Mouse (Mus musculus) cerebellum, adult 2 months (tissue): ENCODE results near the gene Kcnh6.
A peak's percentile ranks its signal among the peaks of the same experiment; 100 is the strongest.

Experiments
- CTCF ChIP-seq: fragments of 200-500 bp; IDR thresholded peaks from 2 replicates; pipeline ENCODE4 v1.5.1; 2011; ENCODE audit warnings: low read depth, mild to moderate bottlenecking, control low read depth, low read length, moderate library complexity, borderline replicate concordance; ENCODE audit not compliant: insufficient read depth
- POLR2A ChIP-seq: fragments of 200-500 bp; IDR thresholded peaks from 2 replicates; pipeline ENCODE4 v1.6.1; 2011; ENCODE audit warnings: low read length, control low read depth, borderline replicate concordance; ENCODE audit not compliant: insufficient read depth

DNA sequence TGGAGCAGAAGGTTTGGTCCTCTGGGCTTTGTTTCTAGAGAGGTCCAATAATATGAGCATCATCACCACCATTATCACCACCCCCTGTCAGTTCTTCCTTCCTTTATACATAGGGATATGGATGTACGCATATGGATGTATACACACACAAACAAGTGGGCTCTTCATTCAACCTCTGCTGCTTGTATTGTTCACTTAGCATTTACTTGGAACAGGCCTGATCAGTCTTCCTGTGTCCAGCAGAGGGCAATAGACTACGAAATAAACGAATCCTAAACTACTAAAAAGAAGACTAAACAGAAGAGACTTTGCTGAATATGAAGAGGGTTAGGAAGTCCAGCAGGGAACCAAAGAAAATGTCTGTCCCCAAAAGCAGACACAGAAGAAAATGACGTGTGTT lies 6.2 kb upstream of the Kcnh6 start:
- TF ChIP-seq CTCF (peak; percentile 14; the same call in 1 of the 2 replicates), POLR2A (no peak)
